Mouse (Mus musculus): ENCODE measurements around the gene Lsm7.

Gene Lsm7

DNA sequence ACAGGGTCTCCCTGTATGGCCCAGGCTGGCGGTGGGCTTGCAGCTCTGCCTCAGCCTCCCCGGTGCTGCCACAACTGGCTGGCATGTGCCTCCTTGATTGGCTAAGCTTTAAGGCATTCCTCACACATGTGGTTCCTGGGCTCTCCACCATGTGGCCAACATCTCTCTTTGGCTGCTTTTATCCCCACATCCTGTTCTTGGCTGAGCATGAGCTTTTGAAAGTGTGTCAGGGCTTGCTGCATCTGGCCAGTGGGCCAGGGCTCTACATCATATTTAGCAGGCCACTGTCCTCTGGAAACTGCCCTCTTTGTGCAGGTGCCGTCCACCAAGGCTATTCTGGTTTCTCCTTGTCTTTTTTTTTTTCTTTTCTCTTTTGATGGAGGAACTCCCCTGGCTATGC, 1.3 kb upstream of the Lsm7 start:
- CTCF ChIA-PET, result interaction anchor here in 3 of 4 experiments (0.6 to 4.3 kb wide), 5 partner anchors 19 to 374 kb away, joined by 4 to 22 read pairs (median 9); partner anchors contain the start of gene Atcay (in 1 of the 3)
- POLR2A ChIA-PET, result interaction anchor here in 3 of 4 experiments (0.5 to 6.4 kb wide), 20 partner anchors 9 to 675 kb away, joined by 3 to 49 read pairs (median 5); partner anchors contain the start of genes Gadd45b (in 1 of the 3), Mknk2 (in 1 of the 3) and Tmprss9 (in 1 of the 3)

DNA sequence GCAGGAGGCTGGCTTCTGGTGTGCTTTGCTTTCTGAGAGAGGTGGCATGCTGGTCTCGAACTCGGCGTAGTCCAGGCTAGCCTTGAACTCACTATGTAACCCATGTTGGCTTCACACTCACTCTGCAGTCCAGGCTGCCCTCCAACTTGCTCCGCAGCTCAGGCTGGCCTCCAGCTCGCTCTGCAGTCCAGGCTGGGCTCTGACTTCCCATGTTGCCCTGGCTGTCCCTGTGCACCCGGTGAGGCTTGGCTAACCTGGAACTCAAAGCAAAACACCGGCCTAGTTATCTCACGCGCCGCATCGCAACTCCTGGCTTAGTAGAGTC, 702 bp upstream of the Lsm7 start:
- POLR2A ChIA-PET, result interaction anchor here (0.5 to 6.4 kb wide), 35 partner anchors 9 to 180 kb away, joined by 3 to 49 read pairs (median 4); partner anchors contain the start of genes Ap3d1 (in 1 of the 4), Gadd45b (in 1 of the 4), Mknk2 (in 1 of the 4) and Tmprss9 (in 1 of the 4)

DNA sequence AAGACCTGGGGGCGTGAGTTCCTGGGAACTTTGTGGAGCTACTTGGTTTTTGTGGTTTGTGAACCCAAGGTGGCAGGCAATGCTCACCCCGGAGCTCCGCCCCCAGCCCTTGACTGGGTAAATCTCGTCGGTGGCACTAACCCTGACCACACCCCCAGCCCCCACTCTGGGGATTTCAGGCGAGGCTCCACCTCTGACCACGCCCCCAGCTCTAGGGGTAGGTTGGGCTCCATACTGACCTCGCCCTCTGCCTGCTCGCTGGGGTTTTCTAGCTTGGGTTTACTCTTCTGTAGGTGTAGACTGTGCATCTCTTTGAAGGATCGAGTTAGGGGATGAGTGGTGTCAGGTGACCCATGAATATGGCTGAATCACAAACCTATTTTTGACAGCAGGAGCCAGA, 6.4 kb downstream of the Lsm7 start:
- CTCF ChIA-PET, result interaction anchor here (0.5 to 1.9 kb wide), 18 partner anchors 10 to 310 kb away, joined by 3 to 16 read pairs (median 4); no protein-coding TSS in a partner anchor
- POLR2A ChIA-PET, result interaction anchor here (0.5 to 2.4 kb wide), 62 partner anchors 9 to 425 kb away, joined by 3 to 39 read pairs (median 4); partner anchors contain the start of genes Gadd45b (in 2 of the 4), Timm13 (in 2 of the 4), Tmprss9 (in 2 of the 4) and Adat3 (in 1 of the 4)

More for the DNA sequence above, 702 bp upstream of the Lsm7 start:
- CTCF ChIA-PET, result interaction anchor here in 3 of 4 experiments (0.6 to 2.2 kb wide), 9 partner anchors 19 to 985 kb away, joined by 3 to 10 read pairs (median 5); partner anchors contain the start of gene Atcay (in 1 of the 3)

DNA sequence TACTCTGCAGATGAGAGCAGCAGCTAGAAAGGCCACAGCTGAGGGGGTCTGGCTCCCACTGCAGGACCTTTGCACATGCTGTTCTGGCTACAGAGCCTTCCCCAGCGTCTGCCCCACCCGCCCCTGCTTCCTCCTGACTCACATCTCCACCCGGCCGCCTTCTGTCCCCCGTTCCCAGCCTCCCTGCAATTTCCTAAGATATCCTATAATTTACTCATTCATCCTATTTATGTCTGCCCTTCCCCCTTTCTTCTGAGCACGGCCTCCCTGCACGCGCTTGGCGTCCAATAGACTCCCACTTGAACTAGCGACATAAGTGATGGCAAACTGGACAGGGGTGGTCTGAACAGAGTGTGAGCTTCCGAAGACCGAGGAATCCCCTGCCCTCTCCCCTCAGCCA, 9.3 kb downstream of the Lsm7 start:
- POLR2A ChIA-PET, result interaction anchor here in 3 of 4 experiments (0.8 to 5.0 kb wide), 13 partner anchors 10 to 395 kb away, joined by 3 to 62 read pairs (median 4); partner anchors contain the start of genes Gadd45b (in 1 of the 3), Lsm7 (in 1 of the 3) and Sppl2b (in 1 of the 3)
- CTCF ChIA-PET, result interaction anchor here in 2 of 4 experiments (0.6 to 1.5 kb wide), 3 partner anchors 30 to 98 kb away, joined by 3 to 6 read pairs (median 4); no protein-coding TSS in a partner anchor

DNA sequence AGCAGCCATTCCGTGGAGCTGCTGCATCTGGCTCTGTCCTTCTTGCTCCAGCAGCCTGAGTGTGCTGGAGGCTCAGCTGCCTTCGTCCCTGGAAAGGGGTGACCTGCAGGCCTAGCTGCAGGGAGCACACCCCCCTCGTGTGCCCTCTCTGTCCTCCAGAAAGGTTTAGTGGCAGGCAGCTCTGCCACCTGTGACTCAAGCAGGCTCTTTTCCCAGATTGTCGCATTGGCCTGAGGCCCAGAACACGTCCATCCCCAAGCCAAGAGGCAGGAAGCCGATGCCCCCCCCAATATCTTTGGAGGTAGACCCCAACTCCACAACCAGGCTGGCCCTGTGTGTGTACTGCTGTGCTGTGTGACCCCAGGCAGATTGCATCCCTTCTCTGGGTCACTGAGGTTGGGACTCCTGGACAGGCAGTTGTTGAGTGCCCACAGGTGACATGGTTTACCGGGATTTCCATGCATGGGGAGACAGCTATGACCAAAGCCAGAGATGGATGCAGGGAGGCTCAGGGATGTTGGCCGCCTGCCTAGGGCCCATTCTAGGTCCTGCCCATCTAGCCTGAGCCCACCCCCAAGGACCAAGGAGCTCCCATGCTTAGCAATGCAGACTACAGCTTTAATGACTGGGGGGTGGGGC, 9.8 kb downstream of the Lsm7 start:
- POLR2A ChIA-PET, result interaction anchor here (0.6 to 5.0 kb wide), 18 partner anchors 8 to 173 kb away, joined by 3 to 62 read pairs (median 4); partner anchors contain the start of genes Ap3d1 (in 1 of the 4), Gadd45b (in 1 of the 4), Jsrp1 (in 1 of the 4) and Lsm7 (in 1 of the 4)
- CTCF ChIA-PET, result interaction anchor here (0.5 to 1.5 kb wide), 7 partner anchors 31 to 588 kb away, joined by 3 to 9 read pairs (median 3); no protein-coding TSS in a partner anchor

DNA sequence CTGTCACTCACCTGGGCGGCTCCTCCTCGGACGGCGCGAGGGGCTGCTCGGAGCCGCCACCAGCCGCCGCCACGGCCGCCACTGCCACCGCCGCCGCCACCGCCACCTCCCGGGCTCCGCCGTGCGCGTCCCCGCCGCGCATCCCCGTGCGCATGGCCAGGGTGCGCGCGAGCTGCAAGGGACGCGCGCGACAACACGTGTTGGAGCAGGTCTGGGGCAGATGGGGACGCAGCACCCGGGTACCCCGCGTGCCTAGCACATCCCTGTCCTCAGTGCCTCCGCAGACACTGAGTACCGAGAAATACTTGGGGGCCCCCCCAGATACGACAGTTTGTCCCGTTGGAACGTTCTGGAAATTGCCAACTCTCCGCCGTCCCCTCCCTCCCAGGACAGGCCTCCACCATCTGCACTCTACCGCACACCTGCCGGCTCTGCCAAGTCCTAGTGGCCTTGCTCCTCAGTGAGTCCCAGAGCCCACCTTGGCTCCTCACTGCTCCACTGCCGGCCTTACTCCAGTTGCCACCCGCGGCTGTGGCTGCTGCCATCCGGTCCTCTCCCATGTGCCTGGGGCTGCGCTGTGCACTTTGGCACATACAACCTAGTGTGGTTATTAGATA, 11.0 kb downstream of the Lsm7 start, which contains the start of gene Lingo3:
TSS of gene Lingo3 (minus strand) at position 109 of the 617 bp plus-strand sequence.
- CTCF ChIA-PET, result interaction anchor here in 3 of 4 experiments (0.6 to 1.5 kb wide), 4 partner anchors 36 to 120 kb away, joined by 3 to 9 read pairs (median 4); no protein-coding TSS in a partner anchor
- POLR2A ChIA-PET, result interaction anchor here in 3 of 4 experiments (0.6 to 5.0 kb wide), 12 partner anchors 9 to 168 kb away, joined by 3 to 62 read pairs (median 4); partner anchors contain the start of genes Ap3d1 (in 1 of the 3), Jsrp1 (in 1 of the 3), Lsm7 (in 1 of the 3) and Sppl2b (in 1 of the 3)

DNA sequence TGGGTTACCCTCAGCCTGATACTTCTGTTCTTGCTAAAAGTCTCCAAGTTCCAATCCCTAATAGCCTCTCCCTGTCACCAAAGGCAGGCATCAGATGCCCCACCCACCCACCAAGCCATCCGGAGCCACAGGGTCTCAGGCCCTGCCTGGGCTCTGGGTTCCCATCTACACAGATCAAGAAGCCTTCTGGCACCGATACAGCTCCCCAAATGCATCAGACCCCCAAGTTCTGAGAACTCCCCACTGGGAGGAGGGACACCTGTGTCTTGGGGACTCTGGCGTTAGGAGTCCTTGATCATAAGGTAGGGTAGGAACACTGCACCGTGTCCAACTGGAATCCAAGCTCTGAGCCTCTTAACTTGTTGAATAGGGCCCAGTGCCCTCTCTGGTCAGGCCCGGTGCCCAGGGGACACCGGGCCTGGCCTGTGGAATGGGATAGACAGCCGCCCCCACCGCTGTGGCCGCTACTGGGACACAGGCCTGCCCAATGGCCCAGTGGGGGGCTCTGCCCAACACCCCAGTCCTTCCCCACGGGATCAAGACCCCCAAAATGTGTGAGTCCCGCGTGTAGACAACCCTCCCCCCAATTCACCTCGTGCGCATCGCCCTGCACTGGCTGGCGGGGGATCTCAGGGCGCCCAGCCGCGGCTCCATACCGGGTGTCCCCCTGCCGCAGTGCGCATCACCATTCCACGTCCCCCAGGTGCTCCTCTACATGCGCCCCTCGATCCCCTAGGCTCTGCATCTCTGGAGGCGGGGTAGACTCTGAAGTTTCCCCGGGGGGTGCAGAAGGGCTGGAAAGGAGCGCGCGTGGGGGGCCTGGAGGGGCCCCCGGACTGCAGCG, 11.7 kb downstream of the Lsm7 start:
- CTCF ChIA-PET, result interaction anchor here (0.6 to 1.3 kb wide), 5 partner anchors 32 to 120 kb away, joined by 3 read pairs; partner anchors contain the start of gene Gadd45b (in 1 of the 4)
- POLR2A ChIA-PET, result interaction anchor here (0.5 to 5.0 kb wide), 21 partner anchors 8 to 792 kb away, joined by 3 to 62 read pairs (median 3); partner anchors contain the start of genes Gadd45b (in 2 of the 4), Lsm7 (in 1 of the 4) and Sppl2b (in 1 of the 4)

DNA sequence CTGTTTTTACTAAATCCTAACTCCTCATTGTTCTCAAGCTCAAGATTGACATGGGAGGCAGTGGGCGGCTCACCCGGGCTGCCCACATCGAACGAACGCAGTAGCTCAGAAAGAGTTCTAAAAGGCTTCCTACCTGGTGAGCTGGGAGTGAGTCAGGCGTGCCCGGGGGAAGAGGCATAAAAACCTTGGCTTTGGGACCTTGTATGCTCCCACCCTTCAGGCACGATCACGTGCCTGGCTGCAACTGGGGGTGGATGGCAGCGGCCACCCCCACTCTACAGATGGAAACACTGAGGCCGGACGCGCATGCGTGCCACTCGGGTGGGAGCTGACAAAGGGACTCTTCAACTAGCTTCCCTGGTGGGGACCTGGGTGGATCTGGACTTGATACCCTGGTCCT, 12.7 kb downstream of the Lsm7 start:
- POLR2A ChIA-PET, result interaction anchor here in 3 of 4 experiments (0.7 to 5.0 kb wide), 16 partner anchors 10 to 166 kb away, joined by 3 to 62 read pairs (median 3); partner anchors contain the start of genes Gadd45b (in 2 of the 3), Dot1l (in 1 of the 3), Lsm7 (in 1 of the 3) and Sppl2b (in 1 of the 3)
- CTCF ChIA-PET, result interaction anchor here in 3 of 4 experiments (1.1 to 1.3 kb wide), 3 partner anchors 33 to 87 kb away, joined by 3 read pairs; partner anchors contain the start of gene Gadd45b (in 1 of the 3)

DNA sequence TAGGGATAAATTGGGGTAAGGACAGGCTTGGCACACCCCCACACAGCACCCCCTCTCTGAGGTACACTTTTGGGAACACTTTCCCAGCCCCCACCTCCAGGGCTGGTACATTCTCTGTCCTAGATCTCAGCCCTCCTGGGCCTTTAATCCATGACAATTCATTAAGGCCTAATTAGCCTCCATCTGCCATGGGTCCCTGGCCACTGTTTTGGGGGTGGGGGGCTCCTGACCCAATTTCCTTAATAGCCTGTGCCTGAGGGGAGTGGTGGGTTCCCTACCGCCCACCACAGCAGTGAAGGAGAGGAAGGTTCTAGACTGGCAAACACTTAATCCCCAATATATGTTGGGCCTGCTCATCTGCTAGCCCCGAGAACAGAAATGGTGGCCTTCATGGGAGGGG, 13.3 kb downstream of the Lsm7 start:
- ChIA-PET POLR2A (interaction anchor here in 3 of 4 experiments (0.7 to 5.0 kb wide), 8 partner anchors 10 to 101 kb away, joined by 3 to 62 read pairs (median 6); partner anchors contain the start of genes Dot1l (in 1 of the 3) and Gadd45b (in 1 of the 3)), CTCF (no interaction called here)

DNA sequence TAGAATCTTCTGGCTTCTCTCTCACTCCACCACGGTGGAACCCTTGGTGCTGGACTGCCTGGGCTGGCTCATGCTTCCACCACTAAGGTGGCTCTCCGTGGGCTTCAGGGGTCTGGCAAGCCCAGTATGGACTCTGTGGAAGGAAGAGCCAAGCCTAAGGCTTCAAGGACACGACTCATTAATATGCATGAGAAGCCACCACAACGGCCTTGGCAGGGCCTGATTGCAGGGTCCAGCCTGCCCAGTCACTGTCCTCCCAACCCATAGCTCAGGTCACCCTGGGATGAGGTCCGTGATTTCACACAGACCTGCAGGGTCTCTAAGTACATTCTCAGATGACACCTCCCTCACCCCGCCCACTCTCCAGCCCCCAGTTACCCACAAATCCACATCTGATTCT, 15.2 kb downstream of the Lsm7 start:
- CTCF ChIA-PET, result interaction anchor here in 2 of 4 experiments (1.0 to 1.2 kb wide), 3 partner anchors 41 to 242 kb away, joined by 3 to 6 read pairs (median 3); no protein-coding TSS in a partner anchor
- POLR2A ChIA-PET, result interaction anchor here (1.0 to 5.2 kb wide), 9 partner anchors 8 to 179 kb away, joined by 3 to 36 read pairs (median 3); no protein-coding TSS in a partner anchor

DNA sequence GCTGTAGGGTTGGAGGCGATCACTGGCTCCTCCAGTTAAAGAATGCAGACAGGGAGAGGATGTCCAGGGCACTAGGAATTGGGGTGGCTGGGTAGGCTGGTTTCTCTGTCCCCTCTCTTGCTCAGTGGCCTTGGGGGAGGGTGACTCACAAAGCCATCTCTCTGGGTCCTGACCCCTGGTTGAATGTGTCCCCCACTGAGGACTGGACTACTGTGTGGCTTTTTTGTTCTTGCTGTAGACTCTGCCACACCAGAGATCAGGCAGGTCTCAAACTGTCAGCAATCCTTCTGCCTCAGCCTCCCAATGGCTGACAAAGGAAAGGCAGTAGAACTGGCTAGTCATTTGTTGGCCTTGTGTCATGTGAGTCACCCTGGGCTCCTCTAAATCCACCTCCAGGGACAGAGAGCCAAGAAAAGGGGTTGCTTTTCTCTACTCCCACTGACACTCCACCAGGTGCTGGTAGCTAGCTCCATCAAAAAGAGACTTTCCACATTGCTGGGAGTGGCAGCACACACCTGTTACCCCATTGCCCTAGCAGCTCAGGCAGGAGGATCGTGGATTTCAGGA, 16.6 kb downstream of the Lsm7 start:
- CTCF ChIA-PET, result interaction anchor here in 2 of 4 experiments (0.6 to 3.7 kb wide), 2 partner anchors 31 to 42 kb away, joined by 3 to 17 read pairs; no protein-coding TSS in a partner anchor
- POLR2A ChIA-PET, result interaction anchor here in 3 of 4 experiments (0.6 to 5.2 kb wide), 11 partner anchors 8 to 249 kb away, joined by 3 to 36 read pairs (median 6); partner anchors contain the start of gene Gadd45b (in 1 of the 3)

DNA sequence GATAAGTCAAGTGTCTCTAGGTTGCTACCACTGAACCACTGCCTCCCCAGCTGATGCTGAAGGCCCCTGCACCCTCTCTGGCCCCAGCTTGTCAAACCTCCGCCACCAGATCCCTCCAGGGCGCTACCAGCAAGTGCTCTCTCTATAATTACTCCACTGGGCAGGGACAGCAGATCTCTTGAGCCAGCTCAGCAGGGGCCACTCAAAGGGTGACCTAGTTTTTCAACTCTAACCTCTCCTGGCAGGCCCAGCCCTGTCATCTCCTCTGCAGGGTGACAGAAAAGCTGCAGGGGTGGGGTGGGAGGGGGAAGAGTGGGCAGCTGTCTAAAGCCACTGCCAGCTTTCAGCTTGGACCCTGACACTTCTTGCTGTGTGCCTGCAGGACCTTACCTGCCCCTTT, 17.2 kb downstream of the Lsm7 start:
- CTCF ChIA-PET, result interaction anchor here in 2 of 4 experiments (0.6 to 3.7 kb wide), 4 partner anchors 18 to 206 kb away, joined by 3 to 17 read pairs (median 4); partner anchors contain the start of genes Lsm7 (in 1 of the 2) and Sppl2b (in 1 of the 2)
- POLR2A ChIA-PET, result interaction anchor here in 3 of 4 experiments (0.5 to 5.2 kb wide), 11 partner anchors 8 to 807 kb away, joined by 3 to 36 read pairs (median 9); partner anchors contain the start of gene Gadd45b (in 2 of the 3)

DNA sequence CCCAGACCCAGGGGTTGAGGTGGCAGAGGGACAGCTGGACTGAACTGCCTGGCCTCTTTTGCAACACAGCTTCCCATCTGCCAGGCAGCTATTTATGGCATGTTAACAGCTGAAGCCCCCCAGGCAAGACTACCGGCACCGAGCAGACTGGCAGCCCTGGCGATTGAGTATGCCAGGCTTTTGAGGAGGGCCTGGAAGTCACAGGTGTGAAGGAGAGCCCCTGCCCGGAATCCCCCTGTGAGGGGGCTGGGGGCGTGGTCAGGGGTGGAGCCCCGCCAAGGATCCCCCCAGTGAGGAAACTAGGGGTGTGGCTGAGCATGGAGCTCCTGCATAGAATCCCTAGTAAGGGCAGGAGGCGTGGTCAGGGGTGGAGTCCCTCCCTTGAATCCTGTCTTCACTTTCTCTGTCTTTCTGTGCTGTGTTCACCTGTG, 18.0 kb downstream of the Lsm7 start:
- ChIA-PET CTCF (interaction anchor here in 3 of 4 experiments (0.6 to 3.7 kb wide), 8 partner anchors 18 to 473 kb away, joined by 3 to 17 read pairs (median 4); partner anchors contain the start of genes Amh (in 1 of the 3), Lsm7 (in 1 of the 3) and Sppl2b (in 1 of the 3)), POLR2A (interaction anchor here in 3 of 4 experiments (0.6 to 5.2 kb wide), 17 partner anchors 8 to 181 kb away, joined by 3 to 36 read pairs (median 5); partner anchors contain the start of gene Gadd45b (in 2 of the 3))

DNA sequence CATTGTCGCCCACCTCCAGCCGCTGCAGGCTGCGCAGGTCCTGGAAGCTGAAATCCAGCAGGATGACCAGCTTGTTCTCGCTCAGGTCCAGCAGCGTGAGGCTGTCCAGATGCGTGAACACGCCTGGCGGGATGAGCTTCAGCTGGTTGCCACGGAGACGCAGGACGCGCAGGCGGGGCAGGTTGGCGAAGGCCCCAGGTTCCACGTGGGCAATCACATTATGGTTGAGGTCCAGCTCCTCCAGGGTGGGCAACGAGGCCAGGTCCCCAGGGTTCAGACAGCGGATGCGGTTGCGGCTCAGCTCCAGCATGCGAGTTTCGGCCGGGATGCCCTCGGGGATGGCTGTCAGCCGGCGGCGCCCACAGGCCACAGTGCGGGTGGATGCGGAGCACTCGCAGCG, 19.4 kb downstream of the Lsm7 start:
- ChIA-PET CTCF (interaction anchor here (0.6 to 3.7 kb wide), 5 partner anchors 30 to 1067 kb away, joined by 3 to 17 read pairs (median 5); partner anchors contain the start of gene Amh (in 1 of the 4)), POLR2A (interaction anchor here (0.5 to 3.7 kb wide), 23 partner anchors 8 to 518 kb away, joined by 3 to 15 read pairs (median 3); partner anchors contain the start of genes Gadd45b (in 2 of the 4), Sppl2b (in 2 of the 4), Lingo3 (in 1 of the 4) and Slc39a3 (in 1 of the 4))

DNA sequence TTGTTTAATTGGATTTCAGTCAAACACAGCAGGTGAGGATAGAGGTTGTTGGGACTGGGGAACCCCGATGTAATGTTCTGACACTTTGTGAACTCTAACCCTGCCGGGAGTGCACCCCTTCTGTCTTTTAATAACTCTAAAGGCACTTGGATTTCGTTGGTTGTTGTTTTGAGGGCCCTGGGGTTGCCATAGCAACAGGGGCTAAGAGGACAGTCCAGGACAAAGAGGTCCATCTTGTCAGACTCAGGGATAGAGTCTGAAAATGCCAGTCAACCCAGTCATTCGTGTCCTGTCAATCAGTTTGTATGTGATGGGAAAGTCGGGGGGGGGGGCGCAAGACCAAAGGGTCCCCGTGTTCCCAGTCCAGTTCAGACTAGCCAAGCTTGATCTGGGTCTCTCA, 22.2 kb downstream of the Lsm7 start:
- CTCF ChIA-PET, result interaction anchor here in 3 of 4 experiments (0.6 to 2.7 kb wide), 4 partner anchors 27 to 49 kb away, joined by 3 to 19 read pairs (median 4); no protein-coding TSS in a partner anchor

More for the DNA sequence above, 22.2 kb downstream of the Lsm7 start:
- POLR2A ChIA-PET, result interaction anchor here in 3 of 4 experiments (0.6 to 6.5 kb wide), 14 partner anchors 10 to 295 kb away, joined by 3 to 99 read pairs (median 7); partner anchors contain the start of genes Gadd45b (in 3 of the 3), Amh (in 2 of the 3), Atp8b3 (in 2 of the 3) and Abhd17a (in 1 of the 3)
